Mouse (Mus musculus): ENCODE results near the gene Chp2. TPM values are rescaled to one million over a fixed set of nuclear protein-coding genes. Genes with fewer than 3 reads are reported as not detected.

Chp2 gene
- polyA plus RNA-seq (2012; rRNA removed) = 1.2 and 1.6 TPM in 2 replicates

GRCm38 (mm10) chr7:122219315-122219801 is at the start of gene Chp2:
Gene Chp2, plus strand, starts transcription at chr7:122219496.

GRCm38 (mm10) chr7:122186043-122186442 is 33.3 kb upstream of the Chp2 start, which contains the start of gene Ern2:
Gene Ern2, minus strand, starts transcription at chr7:122186207.

Other genes starting within 250 kb of the Chp2 start
- gene Cog7, start 237.8 kb upstream of the Chp2 start, polyA plus RNA-seq (2012; rRNA removed) = 13.6 and 15.9 TPM in 2 replicates
- 69.3 and 78.1 TPM in 2 replicates for gene Gga2, start 198.3 kb upstream of the Chp2 start, polyA plus RNA-seq (2012; rRNA removed)
- 66.2 and 73.4 TPM in 2 replicates for gene Ubfd1, start 152.3 kb upstream of the Chp2 start, polyA plus RNA-seq (2012; rRNA removed)
- 9.4 TPM in 2 replicates for gene Ears2, start 152.2 kb upstream of the Chp2 start, polyA plus RNA-seq (2012; rRNA removed)
- 150 and 160 TPM in 2 replicates for gene Ndufab1, start 117.6 kb upstream of the Chp2 start, polyA plus RNA-seq (2012; rRNA removed)
- 6.4 and 7.1 TPM in 2 replicates for gene Palb2, start 86.5 kb upstream of the Chp2 start, polyA plus RNA-seq (2012; rRNA removed)
- 116 and 118 TPM in 2 replicates for gene Dctn5, start 86.5 kb upstream of the Chp2 start, polyA plus RNA-seq (2012; rRNA removed)
- gene Plk1, start 60.1 kb upstream of the Chp2 start, polyA plus RNA-seq (2012; rRNA removed) = 39.9 and 48.7 TPM in 2 replicates
- gene Ern2, start 33.3 kb upstream of the Chp2 start, polyA plus RNA-seq (2012; rRNA removed) = 1.1 and 1.8 TPM in 2 replicates
- gene Prkcb, start 69.3 kb downstream of the Chp2 start, polyA plus RNA-seq (2012; rRNA removed) = 48.4 TPM in 2 replicates

Data from central nervous system, embryonic 14 days (tissue).